Mouse (Mus musculus) kidney, postnatal 0 days (tissue): ENCODE measurements around the gene Ip6k3. TPM values are rescaled to one million over a fixed set of nuclear protein-coding genes. Genes with fewer than 3 reads are reported as not detected.
A peak's percentile ranks its signal among the peaks of the same experiment; 100 is the strongest.

ENCODE experiments used
- ATAC-seq: fragments of 200-750 bp; cut with Nextera tagmentation; replicated peaks from 2 replicates; pipeline ENCODE4 v1.8.0; 2017; ENCODE audit warnings: low read depth, moderate number of reproducible peaks, moderate TSS enrichment, moderate library complexity; ENCODE audit not compliant: low FRiP score
- DNase-seq: peaks from one replicate; pipeline ENCODE4 v3.0.0-alpha.2; 2016; ENCODE audit warnings: low spot score
- H3K27ac ChIP-seq: fragments of 300-500 bp; sonication (generic); 2 replicates; pipeline ENCODE4 v1.5.1; 2014; ENCODE audit warnings: mild to moderate bottlenecking
- H3K27me3 ChIP-seq: fragments of 300-500 bp; sonication (generic); 2 replicates; pipeline ENCODE4 v1.6.1; 2014; ENCODE audit warnings: low read length, mixed read lengths; ENCODE audit not compliant: insufficient read depth
- H3K36me3 ChIP-seq: fragments of 300-500 bp; sonication (generic); 2 replicates; pipeline ENCODE4 v1.6.1; 2014; ENCODE audit warnings: low read length, mixed read lengths; ENCODE audit not compliant: insufficient read depth
- H3K4me1 ChIP-seq: fragments of 300-500 bp; sonication (generic); replicated peaks from 2 replicates; pipeline ENCODE4 v1.6.1; 2014; ENCODE audit warnings: antibody characterized with exemption, low read length, mixed read lengths; ENCODE audit not compliant: insufficient read depth
- H3K4me2 ChIP-seq: fragments of 300-500 bp; sonication (generic); 2 replicates; pipeline ENCODE4 v1.6.1; 2014; ENCODE audit warnings: mild to moderate bottlenecking, low read length, moderate library complexity, mixed read lengths
- H3K4me3 ChIP-seq: fragments of 300-500 bp; sonication (generic); replicated peaks from 2 replicates; pipeline ENCODE4 v1.5.1; 2014; ENCODE audit warnings: low read depth, low read length
- H3K9ac ChIP-seq: fragments of 300-500 bp; sonication (generic); 2 replicates; pipeline ENCODE4 v1.6.1; 2014; ENCODE audit warnings: low read depth, low read length
- H3K9me3 ChIP-seq: fragments of 300-500 bp; sonication (generic); replicated peaks from 2 replicates; pipeline ENCODE4 v1.6.1; 2016; ENCODE audit warnings: low read length, inconsistent platforms, mixed read lengths
- CTCF ChIP-seq: IDR thresholded peaks from 2 replicates; pipeline ENCODE4 v1.5.1; 2016; ENCODE audit warnings: antibody characterized with exemption, low read depth, mild to moderate bottlenecking, moderate library complexity
- WGBS: fragments of 180-500 bp; shearing (Covaris S2); extraction: QIAGEN DNeasy Blood & Tissue Kit; methylation state at CpG from one replicate; pipeline ENCODE4 v1.1.7; 2014; 5-methylcytosine and 5-hydroxymethylcytosine counted together
- polyA plus RNA-seq: library from polyadenylated mRNA; unstranded; fragments of >200 nt; fragmentation: Nextera tagmentation; extraction: Ambion mirVana; gene quantifications from 2 replicates; pipeline ENCODE4 v1.2.1, GENCODE M21; 2015

Gene Ip6k3
- polyA plus RNA-seq, 1 experiment from 2014 or later: 0.43 TPM

GRCm38 (mm10) chr17:27194258-27195185 is 26.9 kb upstream of the Ip6k3 start:
- no peak overlapping the region for H3K4me3 ChIP-seq
- no peaks in the 10 kb centered on the region for H3K27me3 ChIP-seq
- no peak overlapping the region for H3K27ac ChIP-seq
- H3K9ac ChIP-seq: no peak overlapping the region
- H3K9me3 ChIP-seq: no peaks in the 10 kb centered on the region
- peaks cover 78% of the 10 kb centered on the region for H3K36me3 ChIP-seq
- no peak overlapping the region for H3K4me2 ChIP-seq
- no peaks in the 10 kb centered on the region for H3K4me1 ChIP-seq
- TF ChIP-seq CTCF: no peak
- DNase-seq (no peak), ATAC-seq (no peak)
- WGBS: 76% methylated on average over 20 of the region's 20 CpGs

GRCm38 (mm10) chr17:27191804-27192203 is 24.2 kb upstream of the Ip6k3 start:
- ATAC-seq (no peak), DNase-seq (no peak)
- Histone ChIP-seq H3K4me3 (no peak overlapping the region), H3K9ac (no peak overlapping the region), H3K9me3 (no peaks in the 10 kb centered on the region), H3K4me1 (no peaks in the 10 kb centered on the region), H3K27me3 (no peaks in the 10 kb centered on the region), H3K4me2 (no peak overlapping the region), H3K36me3 (peaks cover 62% of the 10 kb centered on the region), H3K27ac (no peak overlapping the region)
- TF ChIP-seq CTCF: no peak
- whole genome bisulfite sequencing: 78% methylated on average over 5 of the region's 5 CpGs

- Histone ChIP-seq H3K27me3 (no peaks in the 10 kb centered on the region), H3K27ac (no peak overlapping the region), H3K9ac (no peak overlapping the region), H3K9me3 (no peaks in the 10 kb centered on the region), H3K4me3 (no peak overlapping the region), H3K36me3 (peaks cover 57% of the 10 kb centered on the region), H3K4me1 (no peaks in the 10 kb centered on the region), H3K4me2 (no peak overlapping the region)
- ATAC-seq: no peak
- no peak for TF ChIP-seq CTCF
- WGBS: 82% methylated on average over 6 of the region's 6 CpGs
- no peak for DNase-seq
These were observed 23.6 kb upstream of the Ip6k3 start for GRCm38 (mm10) chr17:27191189-27191588.

DNA sequence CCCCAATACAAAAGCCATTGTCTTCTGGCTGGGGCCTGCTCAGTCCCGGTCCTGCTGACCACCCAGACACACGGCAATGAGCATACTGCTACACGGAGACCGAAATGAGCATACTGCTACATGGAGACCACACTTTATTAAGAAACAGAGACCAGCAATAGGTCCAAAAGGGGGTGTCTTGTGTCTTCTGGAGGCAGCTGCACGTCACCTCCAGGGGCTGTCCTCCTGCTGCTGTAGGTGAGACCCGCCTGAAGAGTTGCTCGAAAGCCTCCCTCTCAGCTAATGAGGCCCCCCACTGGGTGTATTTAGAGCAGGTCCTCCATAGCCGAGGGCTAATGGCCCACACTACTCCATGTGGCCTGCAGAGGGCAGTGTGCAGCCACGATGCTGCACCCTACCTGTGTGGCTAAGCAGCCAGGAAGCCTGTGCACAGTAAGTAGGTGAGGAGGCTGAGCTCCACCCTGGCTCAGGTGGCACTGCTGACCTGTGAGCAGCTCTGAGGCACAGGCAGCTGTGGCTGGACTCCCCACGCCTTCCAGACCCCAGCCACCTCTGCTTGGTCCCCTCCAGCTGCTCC is 22.1 kb upstream of the Ip6k3 start:
- Histone ChIP-seq H3K9ac (no peak overlapping the region), H3K27ac (no peak overlapping the region), H3K27me3 (no peaks in the 10 kb centered on the region), H3K4me1 (no peaks in the 10 kb centered on the region), H3K4me3 (no peak overlapping the region), H3K9me3 (no peaks in the 10 kb centered on the region), H3K4me2 (no peak overlapping the region), H3K36me3 (peaks cover 43% of the 10 kb centered on the region)
- peak; percentile 57 for ATAC-seq
- 40% methylated on average over 10 of the region's 10 CpGs for WGBS
- peak; percentile 75 for DNase-seq
- TF ChIP-seq CTCF: peak; percentile 91

- no peaks in the 10 kb centered on the region for H3K9me3 ChIP-seq
- DNase-seq (no peak), ATAC-seq (no peak)
- H3K27me3 ChIP-seq: no peaks in the 10 kb centered on the region
- no peak overlapping the region for H3K9ac ChIP-seq
- no peaks in the 10 kb centered on the region for H3K4me1 ChIP-seq
- peaks cover 37% of the 10 kb centered on the region for H3K36me3 ChIP-seq
- H3K27ac ChIP-seq: no peak overlapping the region
- 73% methylated on average over 9 of the region's 9 CpGs for WGBS
- H3K4me3 ChIP-seq: no peak overlapping the region
- TF ChIP-seq CTCF: no peak
- H3K4me2 ChIP-seq: no peak overlapping the region
These were observed 21.3 kb upstream of the Ip6k3 start for GRCm38 (mm10) chr17:27188883-27189282.

DNA sequence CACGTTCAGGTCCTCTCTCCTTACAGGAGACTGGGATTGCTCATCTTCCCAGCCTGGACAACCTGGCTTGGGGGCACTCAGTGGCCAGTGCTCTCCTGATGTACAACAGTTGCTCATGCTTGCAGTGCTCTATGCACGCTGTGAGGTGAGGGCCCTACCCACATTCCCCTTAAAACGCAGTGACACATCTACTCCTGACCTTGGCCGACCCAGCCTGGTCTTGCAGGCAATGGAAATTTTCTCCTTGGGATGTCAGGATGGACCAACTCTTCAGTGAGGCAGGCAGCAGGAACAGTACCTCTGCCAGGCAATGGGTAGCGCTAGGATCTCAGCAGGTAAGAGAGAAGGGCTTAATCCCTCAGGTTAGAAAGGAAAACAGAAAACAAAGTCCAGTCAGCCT is 19.5 kb upstream of the Ip6k3 start:
- 45% methylated on average over 5 of the region's 5 CpGs for WGBS
- H3K27ac ChIP-seq: no peak overlapping the region

More for the DNA sequence above, 19.5 kb upstream of the Ip6k3 start:
- no peaks in the 10 kb centered on the region for H3K4me1 ChIP-seq
- DNase-seq (no peak), ATAC-seq (no peak)
- no peaks in the 10 kb centered on the region for H3K9me3 ChIP-seq
- no peak for TF ChIP-seq CTCF
- H3K4me2 ChIP-seq: no peak overlapping the region
- no peak overlapping the region for H3K4me3 ChIP-seq
- no peak overlapping the region for H3K9ac ChIP-seq
- peaks cover 19% of the 10 kb centered on the region for H3K36me3 ChIP-seq
- H3K27me3 ChIP-seq: no peaks in the 10 kb centered on the region
